Mouse (Mus musculus): ENCODE measurements at regions not wholly inside any gene's neighbourhood (a gene's known extent, or its start where the extent isn't known, plus 50 kb on each side); places are given as distances from the start of the nearest gene placed in this dataset.
"Not testable (repeated sequence)": the region's sequence is repeated elsewhere in the genome, so short reads cannot be mapped to it uniquely, and the experiment has no call there.

DNA sequence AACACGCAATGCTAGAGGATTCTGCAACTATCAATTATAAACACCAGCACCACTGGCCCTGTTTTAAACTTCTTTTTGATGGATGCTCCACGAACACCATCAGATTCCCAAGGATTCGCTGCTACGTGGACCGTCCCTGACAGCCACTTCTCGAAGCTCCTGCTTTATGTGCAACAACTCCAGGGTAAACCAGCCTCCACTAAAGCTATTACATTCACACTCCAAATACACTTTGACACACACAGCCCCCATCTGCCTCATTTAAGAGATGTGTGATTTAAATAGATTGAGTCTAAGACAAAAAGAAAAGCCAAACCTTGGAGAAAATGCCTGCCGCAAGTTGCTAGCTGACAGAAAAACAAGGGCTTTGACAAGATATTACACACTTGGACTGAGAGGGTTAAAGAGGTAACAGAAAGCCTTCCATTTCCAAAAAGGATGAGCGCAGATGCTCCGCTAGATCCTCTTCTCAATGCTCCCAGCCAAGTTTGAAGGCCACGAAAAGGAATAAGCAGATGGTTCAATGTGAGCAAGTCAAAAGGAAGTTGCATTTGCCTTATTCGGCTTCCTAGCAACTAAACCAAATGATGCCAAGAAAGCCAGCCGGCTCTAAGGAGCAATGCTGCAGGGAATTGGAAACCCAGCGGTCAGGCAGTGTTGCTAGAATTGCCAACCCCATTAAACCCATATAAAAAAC, 54.0 kb upstream of the Cnep1r1 start:
- DNase-seq (ENCODE audit: low spot score in 2 of 2), result no peak

DNA sequence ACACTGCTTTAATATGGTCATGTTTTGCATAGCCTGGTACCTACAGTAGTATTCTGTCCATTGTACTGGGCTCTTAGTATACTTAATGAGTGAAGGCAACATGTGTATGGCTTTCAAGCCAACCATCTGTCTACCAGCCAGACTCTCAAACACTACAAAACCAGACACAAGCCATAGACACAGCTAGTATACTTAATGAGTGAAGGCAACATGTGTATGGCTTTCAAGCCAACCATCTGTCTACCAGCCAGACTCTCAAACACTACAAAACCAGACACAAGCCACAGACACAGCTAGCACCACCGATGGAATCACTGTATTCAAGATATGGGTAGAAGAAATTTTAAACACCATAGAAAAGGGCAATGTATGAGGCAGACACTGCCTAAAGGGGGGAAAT, 59.5 kb upstream of the Cnep1r1 start:
- DNase-seq (ENCODE audit: low spot score in 2 of 2), result not testable (repeated sequence)

DNA sequence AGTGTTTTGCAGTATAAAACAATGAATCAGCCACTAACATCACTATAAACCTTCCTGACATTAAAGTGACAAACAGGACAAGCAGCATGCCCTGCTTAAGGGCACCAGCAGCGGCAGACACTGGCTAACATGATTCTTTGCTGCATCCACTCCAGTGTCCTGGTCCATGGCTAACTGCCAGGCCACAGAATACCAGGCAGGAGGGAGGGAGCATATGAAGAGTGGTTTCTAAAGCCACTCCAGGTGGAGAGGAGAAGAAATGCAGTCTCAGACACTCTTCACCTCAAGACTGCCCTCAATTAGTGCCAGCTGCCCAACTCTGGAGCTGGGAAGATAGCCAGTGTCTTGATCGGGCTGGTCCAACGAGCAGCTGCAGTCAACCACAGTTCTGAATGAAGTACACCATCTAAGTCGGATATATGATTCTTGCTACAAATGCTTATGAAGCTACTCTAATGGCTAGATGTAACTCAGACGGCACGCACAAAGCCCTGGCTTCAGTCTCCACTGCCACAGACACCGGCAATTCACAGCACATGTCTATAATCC, 60.8 kb upstream of the Cnep1r1 start:
- no peak for DNase-seq (ENCODE audit: low spot score in 2 of 2)

DNA sequence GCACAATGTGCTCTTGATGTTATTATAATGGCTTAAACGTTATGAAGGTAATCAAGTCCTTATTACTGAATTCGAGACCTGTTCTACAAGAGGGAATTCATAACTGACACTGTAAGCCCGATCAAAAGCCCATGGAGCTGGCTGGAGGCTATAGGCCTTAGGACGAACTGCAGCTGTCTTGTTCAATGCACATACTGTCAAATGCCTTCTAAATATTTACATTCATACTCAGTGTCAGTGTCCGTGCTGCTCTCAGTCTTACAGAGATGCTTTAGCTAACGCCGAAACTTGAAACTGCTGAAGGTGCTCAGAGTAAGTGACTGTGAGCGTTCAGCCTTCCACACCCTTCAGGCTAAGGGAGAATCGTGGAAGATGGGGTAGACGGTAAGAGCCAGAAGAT, 67.9 kb upstream of the Cnep1r1 start:
- DNase-seq (ENCODE audit: low spot score in 2 of 2), result no peak

DNA sequence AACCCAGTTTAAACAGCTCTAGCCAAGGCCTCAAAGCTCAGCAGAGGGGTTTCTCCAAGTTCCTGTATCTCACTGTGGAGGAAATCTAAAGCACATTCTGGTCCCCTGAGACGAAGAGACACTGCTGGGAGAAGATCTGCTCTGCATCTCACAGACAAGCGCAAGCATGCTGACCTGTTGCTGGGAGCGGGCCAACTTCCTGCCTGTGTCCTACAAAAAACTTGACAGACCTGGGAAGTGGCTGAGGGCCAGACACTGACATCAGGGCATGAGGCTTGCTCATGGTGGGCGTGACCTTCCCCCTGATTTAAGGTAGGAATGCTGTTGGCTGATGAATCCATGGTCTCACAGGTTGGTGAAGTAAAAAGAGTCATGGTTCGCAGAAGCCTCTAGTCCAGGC, 69.5 kb upstream of the Cnep1r1 start:
- no peak for DNase-seq (ENCODE audit: low spot score in 2 of 2)

DNA sequence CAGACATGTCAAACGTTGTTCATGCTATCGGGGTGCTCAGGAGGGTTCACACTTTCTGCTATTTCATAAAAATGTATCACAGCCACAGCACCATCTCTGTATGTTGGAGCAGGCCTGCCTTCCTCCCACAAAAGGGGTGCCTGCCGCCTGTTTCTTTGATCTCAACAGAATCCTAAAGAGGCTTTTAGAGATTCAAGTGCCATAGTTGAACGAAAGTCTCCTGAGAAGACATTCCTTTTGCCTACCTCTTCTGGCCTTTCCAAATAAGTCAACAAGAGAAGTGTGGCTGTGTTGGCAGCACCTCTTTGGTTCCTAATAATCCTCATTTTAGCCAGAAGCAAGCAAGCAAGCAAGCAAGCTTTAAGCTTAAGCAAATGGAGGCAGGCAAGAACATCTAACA, 72.6 kb upstream of the Cnep1r1 start:
- DNase-seq (ENCODE audit: low spot score in 2 of 2), result no peak

DNA sequence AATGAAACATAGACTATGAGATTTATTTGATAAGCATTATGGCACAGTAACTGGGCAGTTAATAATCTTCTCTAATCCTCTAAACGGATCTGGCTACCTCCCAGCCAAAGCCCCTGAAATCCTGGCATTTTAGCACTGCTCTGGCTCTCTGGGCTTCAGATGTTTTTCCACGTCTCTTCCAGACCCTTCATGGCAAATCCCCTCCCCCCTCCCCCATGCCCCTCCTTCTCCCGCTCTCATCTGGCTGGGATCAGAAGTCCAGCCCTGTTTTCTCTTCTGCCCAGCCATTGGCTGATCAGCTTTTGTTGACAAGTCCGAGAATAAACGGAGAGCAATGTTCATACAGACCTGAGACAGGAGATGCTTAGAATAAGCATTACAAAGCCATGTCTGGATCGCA, 79.3 kb upstream of the Cnep1r1 start:
- no peak for DNase-seq (ENCODE audit: low spot score in 2 of 2)

DNA sequence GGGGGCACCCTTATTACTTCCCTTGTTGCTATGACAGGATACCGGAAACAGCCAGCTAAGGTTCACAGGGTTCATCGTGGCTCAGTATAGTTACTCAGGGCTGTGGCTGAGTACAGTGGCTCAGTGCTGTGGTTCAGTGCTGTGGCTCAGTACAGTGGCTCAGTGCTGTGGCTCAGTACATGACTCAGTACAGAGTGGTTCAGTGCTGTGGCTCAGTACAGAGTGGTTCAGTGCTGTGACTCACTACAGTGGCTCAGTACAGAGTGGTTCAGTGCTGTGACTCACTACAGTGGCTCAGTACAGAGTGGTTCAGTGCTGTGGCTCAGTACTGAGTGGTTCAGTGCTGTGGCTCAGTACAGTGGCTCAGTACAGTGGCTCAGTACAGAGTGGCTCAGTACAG, 78.6 kb upstream of the Zfp423 start:
- DNase-seq (ENCODE audit: low spot score in 2 of 2), result no peak

DNA sequence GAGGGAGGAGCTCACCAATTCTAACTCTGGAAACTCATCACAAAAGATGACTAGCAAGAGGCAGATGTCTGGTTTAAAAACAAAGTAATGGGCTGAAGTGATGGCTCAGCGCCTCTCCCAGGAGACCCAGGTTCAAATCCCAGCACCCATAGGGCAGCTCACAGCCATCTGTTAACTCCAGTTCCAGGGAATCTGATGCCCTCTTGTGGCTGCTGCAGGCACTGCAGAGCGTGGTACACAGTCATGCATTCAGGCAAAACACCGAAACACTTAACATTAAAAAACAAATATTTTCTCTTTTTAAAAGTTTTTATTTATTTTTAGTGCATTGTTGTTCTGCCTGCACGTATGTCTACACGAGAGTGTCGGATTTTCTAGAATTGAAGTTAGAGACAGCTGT, 73.7 kb upstream of the Zfp423 start:
- DNase-seq (ENCODE audit: low spot score in 2 of 2), result peak in 1 of 2 experiments; percentile 47

DNA sequence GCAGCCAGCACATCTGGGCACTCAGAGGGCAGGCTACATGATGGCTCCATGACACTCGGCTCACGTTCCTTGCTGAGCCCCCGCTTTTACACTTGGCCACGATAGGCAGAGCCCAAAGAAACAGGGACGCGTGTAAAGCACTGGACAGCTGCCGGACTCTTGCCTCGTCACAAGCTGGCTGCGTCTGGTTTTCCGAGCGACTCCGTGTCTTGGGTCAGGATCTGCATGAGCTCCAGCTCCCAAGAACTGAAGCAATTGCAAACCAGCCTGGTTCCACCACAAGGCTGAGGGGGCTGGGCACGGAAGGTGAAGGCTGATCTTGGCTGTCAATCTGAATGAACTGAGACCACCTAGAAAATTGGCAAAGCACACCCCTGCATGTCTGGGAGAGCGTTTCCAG, 65.1 kb upstream of the Zfp423 start:
- DNase-seq (ENCODE audit: low spot score in 2 of 2), result no peak

DNA sequence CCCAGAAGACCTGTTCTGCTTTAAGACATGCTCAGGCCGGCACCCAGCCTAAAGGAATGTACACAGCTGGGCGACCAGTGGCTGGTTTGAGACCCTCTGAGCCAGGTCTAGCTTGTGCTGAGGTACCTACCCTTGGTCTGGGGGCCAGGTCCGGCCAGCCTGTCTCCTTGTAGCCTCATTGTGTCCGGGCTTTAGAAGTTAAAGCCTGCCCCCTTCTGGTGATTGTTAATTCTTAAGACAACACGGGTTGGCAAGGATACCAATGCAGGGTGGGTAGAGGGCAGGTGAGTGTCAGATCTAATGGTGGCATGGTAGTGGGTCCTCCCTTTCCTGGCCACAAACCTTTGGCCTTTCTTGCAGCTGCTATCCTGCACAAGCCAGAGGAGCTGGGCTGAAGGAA, 64.0 kb upstream of the Zfp423 start:
- no peak for DNase-seq (ENCODE audit: low spot score in 2 of 2)

DNA sequence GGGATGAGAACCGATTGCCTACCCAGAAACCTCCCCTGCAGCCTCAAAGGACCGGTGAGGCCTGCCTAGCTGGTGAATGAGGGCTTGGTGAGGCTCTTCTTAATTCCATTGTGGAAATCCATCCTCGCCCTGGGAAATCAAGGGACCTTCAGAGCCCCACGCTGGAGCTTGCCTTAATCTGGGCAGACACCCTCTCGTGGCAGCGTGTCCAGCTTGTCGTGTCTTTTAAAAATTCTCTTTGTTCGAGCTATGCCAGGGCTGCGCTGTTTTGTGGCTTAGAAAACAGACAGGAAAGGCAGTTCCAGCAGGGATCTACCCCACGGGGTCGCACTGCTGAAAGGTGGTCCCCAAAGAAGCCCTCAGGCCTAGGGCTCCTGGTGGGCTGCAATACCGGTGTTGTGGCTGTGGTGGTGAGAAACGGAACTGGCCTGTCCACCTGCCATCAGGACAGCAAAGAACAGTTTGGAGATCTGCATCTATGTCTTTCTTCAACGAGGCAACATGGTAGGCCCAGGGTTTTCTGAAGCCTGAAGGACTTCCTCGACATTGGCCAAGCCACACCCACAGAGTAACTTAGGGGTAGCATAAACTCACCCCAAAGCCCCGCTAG, 63.5 kb upstream of the Zfp423 start:
- DNase-seq (ENCODE audit: low spot score in 2 of 2), result no peak

DNA sequence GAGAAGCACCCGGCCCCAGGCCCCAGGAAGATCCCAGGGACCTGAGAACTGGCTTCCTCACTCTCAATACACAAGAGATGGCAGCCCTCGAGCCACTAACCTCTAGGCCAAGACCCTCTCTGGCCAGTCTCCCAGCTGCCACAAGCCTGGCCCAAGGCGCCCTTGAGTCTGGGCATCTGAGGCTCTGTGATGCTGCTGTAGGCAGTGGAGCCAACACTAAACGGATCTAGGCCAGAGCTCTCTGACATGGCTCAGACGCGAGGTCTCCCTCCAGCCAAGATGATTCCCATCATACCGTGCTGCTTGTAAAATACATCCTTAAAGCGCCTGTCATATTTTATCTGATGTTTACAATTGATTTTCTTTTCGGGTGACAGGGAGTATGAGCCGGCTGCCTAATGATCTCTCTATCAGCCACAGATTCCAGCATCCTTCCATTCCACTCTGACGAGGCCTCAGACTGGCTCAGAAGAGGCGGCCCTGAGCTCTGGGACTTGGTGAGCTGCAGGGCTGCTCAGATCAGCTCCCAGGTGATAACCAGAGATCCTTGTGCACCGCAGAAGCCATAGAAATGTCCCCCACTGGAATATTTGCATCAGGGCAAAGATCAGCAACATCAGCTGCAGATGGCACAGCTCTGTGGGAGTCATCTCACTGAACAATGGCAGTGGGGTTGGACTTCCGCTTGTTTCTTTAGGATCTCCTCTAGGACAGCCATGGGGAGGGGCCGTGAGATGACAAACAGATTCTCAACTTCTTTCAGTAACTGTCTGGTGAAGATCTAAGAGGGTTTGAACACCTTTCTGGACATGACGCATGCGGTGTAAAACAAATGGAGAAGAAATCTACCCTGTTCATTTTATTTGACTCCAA, 60.1 kb upstream of the Zfp423 start:
- no peak for DNase-seq (ENCODE audit: low spot score in 2 of 2)

DNA sequence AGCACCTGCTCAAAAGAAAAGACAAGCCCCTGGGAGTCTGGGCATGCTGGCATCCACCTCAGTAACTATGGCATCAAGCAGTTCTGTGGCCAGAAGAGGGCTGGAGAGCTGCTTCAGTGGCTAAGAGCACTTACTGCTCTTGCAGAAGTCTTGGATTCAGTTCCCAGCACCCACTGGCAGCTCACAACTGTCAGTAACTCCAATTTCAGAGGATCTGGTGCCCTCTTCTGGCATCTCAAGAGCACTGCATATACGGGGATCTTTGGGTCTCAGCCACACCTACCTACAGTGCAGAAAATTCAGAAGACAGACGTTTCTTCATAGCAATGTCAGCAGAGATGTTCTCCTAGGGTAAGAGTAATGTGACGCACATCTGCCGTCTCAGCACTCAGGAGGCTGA, 59.1 kb upstream of the Zfp423 start:
- DNase-seq (ENCODE audit: low spot score in 2 of 2), result no peak

DNA sequence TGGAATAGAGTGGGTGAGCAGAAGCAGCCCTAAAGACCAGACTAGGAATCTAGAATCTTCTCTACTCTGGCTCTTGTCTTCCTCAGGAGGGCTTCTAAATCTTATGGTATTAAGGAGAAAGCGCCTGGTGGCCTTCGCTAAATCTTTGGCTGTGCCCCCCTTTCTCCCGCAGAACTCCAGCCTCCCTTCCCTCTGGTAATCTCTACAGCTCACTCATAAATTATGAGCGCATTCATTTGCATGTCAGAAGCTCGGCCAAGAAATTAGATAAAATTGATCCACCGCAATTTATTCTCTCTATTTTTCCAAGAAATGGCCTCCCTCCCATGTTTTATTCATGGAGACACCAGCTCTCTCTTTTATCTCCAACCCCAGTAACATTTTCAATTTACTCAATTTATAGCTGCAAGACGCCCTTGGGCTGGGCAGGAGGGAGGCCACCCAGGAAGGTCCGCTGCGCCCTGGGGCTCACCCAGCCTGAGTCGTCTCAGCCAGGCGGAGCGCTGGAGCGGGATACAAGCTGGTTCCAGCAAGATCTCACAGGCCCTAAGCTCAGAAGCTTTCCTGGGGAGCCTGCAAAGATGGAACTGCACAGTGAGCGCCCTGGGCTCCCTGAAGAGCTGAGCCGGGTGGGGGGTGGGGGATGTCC, 52.9 kb upstream of the Zfp423 start:
- no peak for DNase-seq (ENCODE audit: low spot score in 2 of 2)

DNA sequence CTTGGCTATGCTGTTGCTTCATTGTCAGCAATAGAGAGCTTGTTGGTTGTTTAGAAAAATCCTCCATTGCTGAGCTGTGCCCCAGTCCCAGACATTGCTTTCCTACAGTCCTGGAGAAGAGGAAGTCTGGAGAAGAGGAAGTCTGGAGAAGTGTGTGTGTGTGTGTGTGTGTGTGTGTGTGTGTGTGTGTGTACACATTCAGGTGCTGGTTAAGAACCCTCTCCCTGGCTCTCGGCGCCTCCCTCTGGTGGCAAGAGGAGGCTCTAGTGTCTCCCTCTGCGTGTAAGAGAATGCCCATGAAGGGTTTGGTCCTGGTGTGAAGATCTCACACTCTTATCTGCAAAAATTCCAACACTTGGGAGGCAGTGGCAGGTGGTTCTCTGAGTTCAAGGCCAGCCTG, 51.2 kb upstream of the Zfp423 start:
- no peak for DNase-seq (ENCODE audit: low spot score in 2 of 2)

DNA sequence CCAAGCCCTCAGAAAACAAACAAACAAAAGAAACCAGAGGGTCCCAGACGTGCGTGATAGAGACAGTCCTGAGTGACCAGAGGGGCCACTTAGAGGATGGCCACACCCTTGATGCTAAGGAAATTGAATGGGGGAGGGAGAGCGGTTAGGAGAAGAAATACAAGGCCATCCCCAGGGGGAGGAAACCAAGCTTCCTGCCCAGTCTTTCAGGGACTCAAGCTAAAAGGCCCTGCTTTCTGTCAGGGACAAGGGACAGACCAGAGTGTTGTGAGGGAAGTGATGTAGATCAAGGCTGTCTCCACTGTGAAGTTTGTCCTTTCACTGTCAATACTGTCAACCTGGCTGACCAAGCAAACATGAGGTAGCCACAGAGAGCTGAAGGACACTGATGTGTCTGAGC, 50.5 kb upstream of the Zfp423 start:
- no peak for DNase-seq (ENCODE audit: low spot score in 2 of 2)
